Mouse (Mus musculus) C2C12 (cell line): ENCODE results near the gene Jkamp.

Experiments
- CTCF ChIP-seq: IDR thresholded peaks from one replicate; pipeline ENCODE4 v1.5.1; 2011; ENCODE audit not compliant: control insufficient read depth, insufficient read depth, insufficient read length
- FOSL1 ChIP-seq: IDR thresholded peaks from one replicate; pipeline ENCODE4 v1.8.0; 2011; ENCODE audit warnings: mild to moderate bottlenecking, low read length; ENCODE audit not compliant: poor library complexity, insufficient read depth, severe bottlenecking

- TF ChIP-seq CTCF: no peak
- TF ChIP-seq FOSL1: no peak
Observed at GRCm38 (mm10) chr12:72083265-72083664, 2.1 kb upstream of the Jkamp start.
